In genomic region chr13:37434137-37434772, GRCm38 (mm10) we compare ENCODE assay signal across 8 mouse cellular contexts.
DNase-seq lines count a peak whose midpoint lies in the region; ATAC-seq lines count a peak whose summit lies in the region.

No protein-coding gene starts in this region.

- H3K9ac ChIP-seq in hindbrain, embryonic 16.5 days (ENCODE audit: low read depth, low read length): peak overlapping the region; percentile 66

- H3K9me3 ChIP-seq in hindbrain, embryonic 16.5 days (ENCODE audit: control insufficient read depth, low read length): no peaks in the 10 kb centered on the region

- H3K4me3 ChIP-seq in hindbrain, embryonic 16.5 days (ENCODE audit: low read length): peak overlapping the region; percentile 49

- peak overlapping the region; percentile 84 for H3K4me2 ChIP-seq in hindbrain, embryonic 16.5 days (ENCODE audit: low read length)

- H3K4me1 ChIP-seq in hindbrain, embryonic 16.5 days (ENCODE audit: control insufficient read depth, insufficient read depth, low read depth, low read length): peaks cover 3% of the 10 kb centered on the region

- peak overlapping the region; percentile 31 for H3K27ac ChIP-seq in hindbrain, embryonic 16.5 days (ENCODE audit: low read depth, low read length)

- peak; percentile 87 for ATAC-seq in hindbrain, embryonic 16.5 days

- peaks cover 11% of the 10 kb centered on the region for H3K27me3 ChIP-seq in hindbrain, embryonic 16.5 days (replicated peaks; ENCODE audit: control insufficient read depth, insufficient read depth, low read length)

- under 1% methylated on average over 19 of the region's 19 CpGs for WGBS in hindbrain, embryonic 16.5 days

- DNase-seq in MEL-GATA-1-ER (ENCODE audit: extremely low read depth, low read depth): peak; percentile 83
- peak; percentile 30 for DNase-seq in cerebellum, adult 8-10 months
- DNase-seq in frontal cortex, postnatal 36 days (ENCODE audit: low spot score in 2 of 2): peak; percentile 60 to 80
- DNase-seq in left cerebral cortex, adult 11 months (ENCODE audit: low spot score): peak; percentile 36
- peak; percentile 89 for DNase-seq in lung, postnatal 25 days (ENCODE audit: low spot score)
- peak; percentile 93 for DNase-seq in retina, embryonic 14.5 days (ENCODE audit: low spot score)
- peak; percentile 62 for DNase-seq in thymus, postnatal 4 days

- H3K36me3 ChIP-seq in hindbrain, embryonic 16.5 days (ENCODE audit: control insufficient read depth, insufficient read depth, low read length): no peaks in the 10 kb centered on the region

Comparison
In these comparisons a context has a peak if more than half of its experiments do, and no peak if none do; other contexts are left out.
1. Peak in every context shown above with its lines: DNase-seq, ATAC-seq, H3K4me3 ChIP-seq and H3K27ac ChIP-seq.
2. DNase-seq: peak in every context shown above with its lines; median percentile 93 in retina, embryonic 14.5 days; 89 in lung, postnatal 25 days; 83 in MEL-GATA-1-ER; 70 in frontal cortex, postnatal 36 days; 62 in thymus, postnatal 4 days; 36 in left cerebral cortex, adult 11 months; 30 in cerebellum, adult 8-10 months.